Mouse (Mus musculus): ENCODE data around the gene C130074G19Rik. TPM values are rescaled to one million over a fixed set of nuclear protein-coding genes. Genes with fewer than 3 reads are reported as not detected.
A peak's percentile ranks its signal among the peaks of the same experiment; 100 is the strongest.

Gene C130074G19Rik
- polyA plus RNA-seq, 1 experiment from 2014 or later = 1.0 TPM

GRCm38 (mm10) chr1:184829897-184830296, 53.1 kb downstream of the C130074G19Rik start:
- ATAC-seq = no peak
- no peaks in the 10 kb centered on the region for H3K9me3 ChIP-seq (replicated peaks)
- no peak overlapping the region for H3K9ac ChIP-seq
- peaks cover 4% of the 10 kb centered on the region; the same call in 1 of the 2 replicates for H3K4me1 ChIP-seq
- no peak overlapping the region for H3K4me2 ChIP-seq
- H3K27me3 ChIP-seq = no peaks in the 10 kb centered on the region
- no peak overlapping the region for H3K27ac ChIP-seq
- no peak overlapping the region for H3K4me3 ChIP-seq
- peaks cover 41% of the 10 kb centered on the region for H3K36me3 ChIP-seq (ENCODE audit: poor library complexity, severe bottlenecking)
- 86% methylated on average over 8 of the region's 8 CpGs for WGBS

DNA sequence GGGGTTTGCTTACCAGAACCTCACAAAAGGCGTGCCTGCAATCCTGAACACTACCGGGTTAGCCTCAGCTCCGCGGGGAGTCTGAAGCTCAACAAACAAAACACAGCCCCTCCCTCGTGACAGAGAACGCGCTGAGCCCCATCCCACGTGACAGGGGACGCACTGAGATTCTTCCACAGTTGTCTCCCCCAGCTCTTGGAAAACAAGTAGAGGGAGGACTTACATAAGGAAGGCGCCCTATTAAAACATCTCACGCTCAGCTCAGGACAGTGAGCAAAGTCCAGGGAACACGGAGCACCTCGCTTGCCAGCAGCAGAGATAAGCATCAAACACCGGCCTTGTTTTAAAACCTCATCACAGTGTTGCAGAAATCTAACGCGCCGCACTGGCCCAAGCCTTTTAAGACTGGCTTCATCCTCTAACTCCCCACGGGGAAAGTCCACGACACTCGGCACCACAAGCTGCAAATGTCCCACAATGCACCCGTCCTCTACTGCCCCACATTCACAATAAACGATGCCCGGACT, 55.8 kb downstream of the C130074G19Rik start:
- H3K27ac ChIP-seq = no peak overlapping the region

DNA sequence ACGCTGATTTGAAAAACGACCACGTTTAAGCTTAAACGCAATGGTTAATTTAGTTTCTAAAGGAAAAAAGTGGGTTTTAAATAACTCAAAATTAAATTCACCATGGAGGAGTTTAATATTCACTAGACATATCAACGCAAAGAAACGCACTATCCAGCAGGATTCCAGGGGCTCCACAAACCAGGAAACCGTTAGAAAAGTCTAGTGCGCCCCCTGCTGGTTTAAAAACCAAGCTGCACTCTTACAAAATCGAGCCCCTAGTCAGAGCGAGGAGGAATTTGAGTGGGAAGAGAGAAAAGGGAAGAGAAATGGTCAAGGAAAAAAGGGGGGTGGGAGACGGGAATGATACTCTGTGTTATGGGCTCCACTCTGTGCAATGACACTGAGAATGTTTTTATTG, 57.9 kb downstream of the C130074G19Rik start:
- Histone ChIP-seq H3K27ac (no peak overlapping the region), H3K27me3 (no peaks in the 10 kb centered on the region), H3K4me2 (0 out of 2 replicates have a peak overlapping the region, but pooled peaks have one; percentile 8), H3K4me3 (no peak overlapping the region), H3K4me1 (peaks cover 14% of the 10 kb centered on the region), H3K9ac (no peak overlapping the region), H3K9me3 (replicated peaks) (no peaks in the 10 kb centered on the region), H3K36me3 (ENCODE audit: poor library complexity, severe bottlenecking) (peaks cover 10% of the 10 kb centered on the region)
- peak; percentile 60 for ATAC-seq
- 18% methylated on average over 11 of the region's 11 CpGs for WGBS

More for the DNA sequence above, 55.8 kb downstream of the C130074G19Rik start:
- Histone ChIP-seq H3K9ac (no peak overlapping the region), H3K4me2 (peak overlapping the region; percentile 40), H3K4me1 (peaks cover 14% of the 10 kb centered on the region), H3K4me3 (peak overlapping the region; percentile 9; the same call in 1 of the 2 replicates), H3K36me3 (ENCODE audit: poor library complexity, severe bottlenecking) (peaks cover 26% of the 10 kb centered on the region), H3K9me3 (replicated peaks) (no peaks in the 10 kb centered on the region), H3K27me3 (no peaks in the 10 kb centered on the region)
- ATAC-seq = no peak
- WGBS = 29% methylated on average over 23 of the region's 23 CpGs

DNA sequence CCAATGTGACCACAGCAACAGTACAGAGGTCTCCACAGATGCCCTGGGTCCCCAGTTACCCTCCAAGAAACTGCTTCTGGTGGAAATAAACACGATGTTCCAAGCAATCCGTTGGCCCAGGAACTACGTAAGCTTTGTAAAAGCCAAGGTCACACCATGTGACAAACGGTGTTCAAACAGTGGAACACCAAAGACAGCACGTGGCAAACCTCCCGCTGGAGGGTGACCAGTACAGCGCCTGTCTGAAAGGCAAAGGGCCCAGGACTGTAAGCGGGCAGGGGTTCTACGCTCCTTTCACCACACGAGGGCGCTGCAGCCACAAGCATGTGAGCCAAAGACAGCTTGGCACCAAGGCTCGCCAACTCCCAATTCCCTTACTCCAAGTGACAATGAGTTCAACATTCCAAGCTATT, 58.6 kb downstream of the C130074G19Rik start:
- Histone ChIP-seq H3K4me2 (peak overlapping the region; percentile 8; the same call in 1 of the 2 replicates), H3K27me3 (no peaks in the 10 kb centered on the region), H3K36me3 (ENCODE audit: poor library complexity, severe bottlenecking) (peaks cover 8% of the 10 kb centered on the region; the same call in 1 of the 2 replicates), H3K4me3 (no peak overlapping the region), H3K4me1 (peaks cover 14% of the 10 kb centered on the region), H3K9me3 (replicated peaks) (no peaks in the 10 kb centered on the region), H3K27ac (no peak overlapping the region), H3K9ac (no peak overlapping the region)
- ATAC-seq = peak; percentile 84
- WGBS = 1% methylated on average over 12 of the region's 12 CpGs

- Histone ChIP-seq H3K4me3 (no peak overlapping the region), H3K4me1 (peaks cover 14% of the 10 kb centered on the region), H3K9me3 (replicated peaks) (no peaks in the 10 kb centered on the region), H3K9ac (0 out of 2 replicates have a peak overlapping the region, but pooled peaks have one; percentile 34), H3K27me3 (no peaks in the 10 kb centered on the region), H3K36me3 (ENCODE audit: poor library complexity, severe bottlenecking) (peaks cover 25% of the 10 kb centered on the region), H3K27ac (no peak overlapping the region), H3K4me2 (peak overlapping the region; percentile 48)
- ATAC-seq = peak; percentile 81
- 8% methylated on average over 11 of the region's 11 CpGs for WGBS
Observed at GRCm38 (mm10) chr1:184822678-184823077, 60.3 kb downstream of the C130074G19Rik start.

MicroRNAs encoded within 50 kb of the gene (microRNA counts, 519-probe panel; counts per million panel counts)
- 4,396 counts per million, percentile 82 among the panel's probes with 10 or more counts for microRNA mmu-miR-1981

Small RNA genes lying within 50 kb of the gene (microRNA-seq; reads per million reads assigned to microRNA genes)
- gene Mir1981 = 63.3 reads per million, percentile 45 among the genes with 10 or more reads in this experiment

Other genes with a start within 250 kb of the C130074G19Rik start
- 1.5 and 1.7 TPM in 2 replicates for gene Hlx, start 150.6 kb downstream of the C130074G19Rik start, polyA plus RNA-seq (2015; fragmentation: Nextera tagmentation; extraction: Ambion mirVana)
- 0.22 TPM in 1 of 2 replicates, not detected in the other for gene Marc1, start 71.9 kb downstream of the C130074G19Rik start, polyA plus RNA-seq (2015; fragmentation: Nextera tagmentation; extraction: Ambion mirVana)
- gene Marc2, start 36.8 kb downstream of the C130074G19Rik start, polyA plus RNA-seq (2015; fragmentation: Nextera tagmentation; extraction: Ambion mirVana) = 100 and 103 TPM in 2 replicates
- 10.1 and 10.8 TPM in 2 replicates for gene Mark1, start 116.4 kb upstream of the C130074G19Rik start, polyA plus RNA-seq (2015; fragmentation: Nextera tagmentation; extraction: Ambion mirVana)